Mouse (Mus musculus): Measurements from ENCODE around the gene Cd40. TPM values are rescaled to one million over a fixed set of nuclear protein-coding genes. Genes with fewer than 3 reads are reported as not detected.

The Cd40 gene
- 3.1 and 3.2 TPM in 2 replicates for polyA plus RNA-seq (2012; rRNA removed)

DNA sequence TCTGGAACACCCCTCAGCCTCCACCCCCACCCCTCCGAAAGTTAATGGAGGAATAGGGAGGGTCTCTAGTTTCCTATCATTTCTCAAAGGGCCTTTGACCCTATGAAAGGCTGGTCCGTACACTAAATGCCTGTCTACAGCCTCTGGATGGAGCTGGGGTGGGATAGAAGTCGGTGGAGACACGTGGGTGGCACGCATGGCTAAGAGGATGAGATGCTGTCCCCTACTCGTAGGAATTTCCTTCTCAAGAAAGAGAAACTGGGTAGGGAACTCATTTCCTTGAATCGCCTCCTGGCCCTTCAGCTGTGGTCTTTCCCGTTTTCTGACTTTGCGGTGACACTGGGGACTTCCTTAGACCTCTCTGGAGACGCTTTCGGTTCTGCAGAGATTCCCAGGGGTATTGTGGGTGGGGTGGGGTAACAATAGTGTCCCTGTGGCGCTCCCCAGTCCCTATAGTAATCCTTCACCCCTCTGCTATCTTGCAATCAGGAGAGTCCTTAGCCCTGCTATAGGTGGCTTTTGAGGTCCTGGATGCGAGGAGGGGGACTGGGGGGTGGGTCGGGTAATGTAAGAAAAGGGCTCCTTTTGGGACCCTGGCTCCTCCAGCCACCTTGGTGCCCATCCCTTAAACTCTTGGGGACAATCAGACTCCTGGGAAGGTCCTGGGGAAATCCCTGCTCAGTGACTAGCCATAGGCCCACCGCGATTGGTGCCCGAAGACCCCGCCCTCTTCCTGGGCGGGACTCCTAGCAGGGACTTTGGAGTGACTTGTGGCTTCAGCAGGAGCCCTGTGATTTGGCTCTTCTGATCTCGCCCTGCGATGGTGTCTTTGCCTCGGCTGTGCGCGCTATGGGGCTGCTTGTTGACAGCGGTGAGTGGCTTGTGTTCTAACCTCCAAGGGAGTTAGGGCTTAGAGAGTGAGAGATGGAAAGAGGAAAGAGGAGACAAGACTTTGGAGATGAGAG, at the start of gene Cd40:
TSS of gene Cd40 (plus strand) at position 740 of the 965 bp plus-strand sequence.

GRCm38 (mm10) chr2:165034131-165035057, 21.0 kb upstream of the Cd40 start, which contains the start of gene Ncoa5:
Gene Ncoa5 (minus strand): TSS chr2:165034867.

DNA sequence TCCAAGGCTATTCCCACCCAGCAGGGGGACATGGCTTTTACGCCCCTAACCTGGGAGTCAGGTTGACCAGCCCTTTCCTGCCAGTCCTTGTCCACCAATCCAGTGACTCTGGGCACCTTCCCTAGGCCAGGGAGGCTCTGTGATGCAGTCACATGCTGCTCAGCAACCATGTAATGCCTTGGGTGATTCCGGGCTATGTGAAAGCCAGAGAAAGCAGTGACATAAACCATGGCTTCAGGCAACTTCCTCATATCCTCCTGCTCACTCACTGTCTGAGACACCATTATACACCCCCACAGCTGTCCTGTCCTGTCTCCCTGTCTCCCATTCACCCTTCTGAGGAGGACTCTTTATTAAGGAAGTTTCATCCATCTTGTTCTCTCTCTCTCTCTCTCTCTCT, 35.2 kb downstream of the Cd40 start, which contains the start of gene 1700025C18Rik:
TSS of gene 1700025C18Rik (minus strand) at position 101 of the 400 bp plus-strand sequence.

Other genes with a start within 250 kb of the Cd40 start
- gene Zswim1, start 232.9 kb upstream of the Cd40 start, polyA plus RNA-seq (2012; rRNA removed), result 1.8 and 2.2 TPM in 2 replicates
- gene Spata25, start 227.1 kb upstream of the Cd40 start, polyA plus RNA-seq (2012; rRNA removed), result 0.05 TPM in 1 of 2 replicates, not detected in the other
- gene Ctsa, start 222.8 kb upstream of the Cd40 start, polyA plus RNA-seq (2012; rRNA removed), result 58.4 and 71.2 TPM in 2 replicates
- 0.88 and 0.89 TPM in 2 replicates for gene Neurl2, start 222.2 kb upstream of the Cd40 start, polyA plus RNA-seq (2012; rRNA removed)
- gene Pltp, start 197.9 kb upstream of the Cd40 start, polyA plus RNA-seq (2012; rRNA removed), result 6.8 and 8.1 TPM in 2 replicates
- 17.5 and 19.0 TPM in 2 replicates for gene Pcif1, start 176.3 kb upstream of the Cd40 start, polyA plus RNA-seq (2012; rRNA removed)
- 7.7 and 8.5 TPM in 2 replicates for gene Zfp335, start 143.9 kb upstream of the Cd40 start, polyA plus RNA-seq (2012; rRNA removed)
- 0.85 and 0.92 TPM in 2 replicates for gene Mmp9, start 114.8 kb upstream of the Cd40 start, polyA plus RNA-seq (2012; rRNA removed)
- gene Slc12a5, start 94.8 kb upstream of the Cd40 start, polyA plus RNA-seq (2012; rRNA removed), result 0.36 and 0.44 TPM in 2 replicates
- gene Ncoa5, start 20.8 kb upstream of the Cd40 start, polyA plus RNA-seq (2012; rRNA removed), result 12.6 and 13.9 TPM in 2 replicates
- not detected in 2 replicates for gene 1700025C18Rik, start 35.1 kb downstream of the Cd40 start, polyA plus RNA-seq (2012; rRNA removed)
- gene Cdh22, start 179.2 kb downstream of the Cd40 start, polyA plus RNA-seq (2012; rRNA removed), result under 0.01 TPM in 1 of 2 replicates, not detected in the other
- gene Slc35c2, start 232.2 kb downstream of the Cd40 start, polyA plus RNA-seq (2012; rRNA removed), result 16.6 and 21.7 TPM in 2 replicates

Measured in liver, embryonic 14 days (tissue).